ENCODE assay signal across 20 mouse cellular contexts in the genomic region with DNA sequence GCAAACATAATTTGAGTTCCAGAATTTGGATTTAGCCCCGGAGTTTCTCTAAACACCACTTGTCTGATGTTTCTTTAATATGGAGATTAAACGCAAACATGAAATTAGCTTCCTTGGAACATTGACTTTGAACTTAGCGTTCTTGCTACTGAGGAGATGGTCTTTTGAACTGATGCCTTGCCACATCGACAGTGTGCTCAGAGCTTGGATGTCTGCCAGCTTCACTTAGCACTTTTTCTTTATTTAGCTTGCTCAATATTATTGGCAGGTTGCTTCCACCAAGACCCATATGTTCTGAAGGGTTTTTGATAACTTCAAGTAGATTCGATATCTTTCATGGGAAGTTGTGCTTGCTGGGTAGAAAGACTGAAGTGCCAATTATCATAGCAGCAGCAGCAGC.
A peak's percentile ranks its signal among the peaks of the same experiment; 100 is the strongest.
DNase-seq lines count a peak whose midpoint lies in the region; ATAC-seq lines count a peak whose summit lies in the region.
"Had no signal": no experiment of that assay in that cellular context is flagged by ENCODE, and none has a peak within 500 bp of the region (broad histone marks: within the 10 kb centered on the region; RNA-seq: fewer than 3 reads in every experiment).

No protein-coding gene starts in this region.

- no peak overlapping the region for H3K9ac ChIP-seq in forebrain, embryonic 14.5 days (ENCODE audit: low read length)
- H3K9ac ChIP-seq: midbrain, embryonic 12.5 days; neural tube, embryonic 15.5 days had no signal

- DNase-seq in forebrain, embryonic 14.5 days (ENCODE audit: low spot score) = peak; percentile 81
- DNase-seq in forebrain, embryonic 10.5 days (ENCODE audit: extremely low spot score, low spot score) = no peak
- DNase-seq in layer of hippocampus, adult 11-12 months (ENCODE audit: low spot score) = peak; percentile 23
- DNase-seq in layer of hippocampus, adult 9-10 months (ENCODE audit: low spot score) = no peak
- peak; percentile 10 for DNase-seq in NIH3T3 (ENCODE audit: low read depth)
- DNase-seq in lung, postnatal 10 days = peak; percentile 40
- DNase-seq in left cerebral cortex, adult 18-20 months (ENCODE audit: low spot score in 2 of 2) = no peak
- DNase-seq: adrenal gland, postnatal 25 days; B cell, adult 2 months; cerebellum, adult 9-10 months; gastrocnemius, postnatal 10 days; heart, adult 2 months; heart, postnatal 4 days; kidney, adult 18-20 months; kidney, postnatal 14 days; right cerebral cortex, postnatal 4 days; thymus, postnatal 4 days had no signal

- H3K4me1 ChIP-seq in forebrain, embryonic 14.5 days (ENCODE audit: control insufficient read depth, insufficient read depth, low read length) = no peaks in the 10 kb centered on the region
- no peaks in the 10 kb centered on the region for H3K4me1 ChIP-seq in forebrain, embryonic 10.5 days
- H3K4me1 ChIP-seq: midbrain, embryonic 12.5 days; neural tube, embryonic 15.5 days had no signal

- H3K27ac ChIP-seq in forebrain, embryonic 14.5 days (ENCODE audit: low read depth, low read length) = no peak overlapping the region
- H3K27ac ChIP-seq in forebrain, embryonic 10.5 days = no peak overlapping the region
- H3K27ac ChIP-seq: heart, adult 2 months; macrophage; midbrain, embryonic 12.5 days; neural tube, embryonic 15.5 days had no signal

- 0 out of 2 replicates have a peak, but pooled peaks have one; percentile 42 for ATAC-seq in forebrain, embryonic 14.5 days

- no peak overlapping the region for H3K4me2 ChIP-seq in forebrain, embryonic 14.5 days (ENCODE audit: low read length)
- H3K4me2 ChIP-seq: midbrain, embryonic 12.5 days; neural tube, embryonic 15.5 days had no signal

- no peak overlapping the region for H3K4me3 ChIP-seq in forebrain, embryonic 14.5 days (ENCODE audit: low read depth, low read length)
- H3K4me3 ChIP-seq in forebrain, embryonic 10.5 days = no peak overlapping the region
- H3K4me3 ChIP-seq: heart, adult 2 months; midbrain, embryonic 12.5 days; neural tube, embryonic 15.5 days had no signal

- H3K9me3 ChIP-seq in forebrain, embryonic 14.5 days (replicated peaks; ENCODE audit: control insufficient read depth, low read length) = no peaks in the 10 kb centered on the region
- no peaks in the 10 kb centered on the region for H3K9me3 ChIP-seq in forebrain, embryonic 10.5 days
- H3K9me3 ChIP-seq: midbrain, embryonic 12.5 days; neural tube, embryonic 15.5 days had no signal

- no peaks in the 10 kb centered on the region for H3K36me3 ChIP-seq in forebrain, embryonic 14.5 days (ENCODE audit: control insufficient read depth, insufficient read depth, low read length)
- H3K36me3 ChIP-seq in forebrain, embryonic 10.5 days (replicated peaks) = no peaks in the 10 kb centered on the region
- H3K36me3 ChIP-seq: midbrain, embryonic 12.5 days; neural tube, embryonic 15.5 days had no signal

- WGBS in forebrain, embryonic 14.5 days = 34% methylated on average over 5 of the region's 5 CpGs
- 91% methylated on average over 5 of the region's 5 CpGs for WGBS in forebrain, embryonic 10.5 days

- H3K27me3 ChIP-seq in forebrain, embryonic 14.5 days (replicated peaks; ENCODE audit: control insufficient read depth, insufficient read depth, low read length) = no peaks in the 10 kb centered on the region
- H3K27me3 ChIP-seq in forebrain, embryonic 10.5 days (ENCODE audit: poor library complexity, severe bottlenecking) = no peaks in the 10 kb centered on the region
- H3K27me3 ChIP-seq: midbrain, embryonic 12.5 days; neural tube, embryonic 15.5 days had no signal

Comparison
In these comparisons a context has a peak if more than half of its experiments do, and no peak if none do; other contexts are left out.
1. DNase-seq: peak in forebrain, embryonic 14.5 days (single experiment), layer of hippocampus, adult 11-12 months (single experiment), NIH3T3 (single experiment) and lung, postnatal 10 days (single experiment); none in forebrain, embryonic 10.5 days (single experiment), layer of hippocampus, adult 9-10 months (single experiment) and left cerebral cortex, adult 18-20 months (0 of 2).